Mouse (Mus musculus) gastrocnemius, postnatal 25 days (tissue): ENCODE data around the gene Wdtc1. TPM values are rescaled to one million over a fixed set of nuclear protein-coding genes. Genes with fewer than 3 reads are reported as not detected.

Experiments used
- DNase-seq: peaks from one replicate; pipeline ENCODE4 v3.0.0; 2022
- microRNA-seq, 2 experiments: library from miRNA; unstranded; fragments of <30 nt; microRNA quantifications; one replicate each; pipeline ENCODE4 v1.2.0; 2021; ENCODE audit warnings: borderline replicate concordance in 2 of 2
- total RNA-seq, 2 experiments: library from RNA; stranded (reverse); gene quantifications; 1 replicate in 1 of 2; 2 replicates in 1 of 2; pipeline ENCODE4 v1.2.3; 2021

The Wdtc1 gene
- total RNA-seq, 2 experiments from 2014 or later: 76.3 to 85.0 TPM

DNA sequence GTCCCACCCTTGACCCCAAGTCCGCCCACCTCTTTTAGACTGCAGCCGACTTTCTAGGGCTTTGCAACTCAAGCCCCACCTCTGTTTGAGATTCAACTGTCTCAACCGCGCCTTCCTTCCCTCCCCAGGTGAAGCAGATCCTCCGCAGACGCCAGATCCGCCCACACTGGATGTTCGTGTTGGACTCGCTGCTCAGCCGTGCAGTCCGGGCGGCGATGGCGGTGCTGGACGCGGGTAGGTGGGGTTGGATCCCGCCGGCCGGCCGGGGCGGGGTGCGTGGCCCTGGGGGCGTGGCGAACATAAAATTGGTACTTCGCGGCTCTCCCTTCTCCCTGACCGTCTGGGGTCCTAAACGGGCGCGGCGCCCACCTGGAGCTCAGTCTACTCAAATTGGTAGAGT is 102.1 kb downstream of the Wdtc1 start:
- DNase-seq: peak; percentile 31

DNA sequence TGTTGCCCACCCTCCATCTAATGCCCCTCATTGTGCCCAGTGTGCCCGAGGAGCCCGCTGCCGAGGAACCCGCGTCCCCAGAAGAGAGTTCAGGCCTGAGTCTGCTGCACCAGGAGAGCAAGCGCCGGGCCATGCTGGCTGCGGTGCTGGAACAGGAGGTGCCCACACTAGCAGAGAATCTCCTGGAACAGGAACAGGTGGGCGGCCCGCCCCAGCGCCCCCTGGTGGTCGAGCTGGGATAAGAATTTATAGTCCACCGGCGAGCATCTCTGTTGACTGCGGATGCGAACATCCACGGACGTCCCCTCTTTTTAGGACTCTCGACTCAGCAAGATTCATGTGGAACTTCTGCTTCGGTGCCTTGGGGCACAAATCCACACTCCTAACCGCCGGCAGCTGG is 102.7 kb downstream of the Wdtc1 start:
- DNase-seq: peak; percentile 82

GRCm38 (mm10) chr4:133247806-133248449 is 105.4 kb downstream of the Wdtc1 start:
- DNase-seq: no peak

DNA sequence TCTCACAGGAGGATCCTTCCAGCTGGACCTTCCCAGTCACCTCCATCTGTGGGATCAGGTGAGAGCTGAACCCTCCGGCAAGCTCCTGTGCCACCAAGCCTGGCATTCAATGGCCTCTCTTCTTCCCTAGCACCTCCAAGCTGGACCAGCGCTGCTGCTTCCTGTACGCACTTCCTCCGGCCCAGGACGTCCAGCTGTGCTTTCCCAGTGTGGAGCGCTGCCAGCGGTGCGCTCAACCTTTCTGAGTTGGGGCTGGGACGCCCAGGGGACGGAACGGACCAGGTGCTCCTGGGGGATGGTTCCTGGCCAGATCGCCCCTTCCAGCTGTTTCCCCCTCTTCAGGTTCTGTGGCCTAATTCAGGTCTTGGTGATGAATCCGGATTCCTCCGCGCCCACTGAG is 106.2 kb downstream of the Wdtc1 start:
- DNase-seq: peak; percentile 68

DNA sequence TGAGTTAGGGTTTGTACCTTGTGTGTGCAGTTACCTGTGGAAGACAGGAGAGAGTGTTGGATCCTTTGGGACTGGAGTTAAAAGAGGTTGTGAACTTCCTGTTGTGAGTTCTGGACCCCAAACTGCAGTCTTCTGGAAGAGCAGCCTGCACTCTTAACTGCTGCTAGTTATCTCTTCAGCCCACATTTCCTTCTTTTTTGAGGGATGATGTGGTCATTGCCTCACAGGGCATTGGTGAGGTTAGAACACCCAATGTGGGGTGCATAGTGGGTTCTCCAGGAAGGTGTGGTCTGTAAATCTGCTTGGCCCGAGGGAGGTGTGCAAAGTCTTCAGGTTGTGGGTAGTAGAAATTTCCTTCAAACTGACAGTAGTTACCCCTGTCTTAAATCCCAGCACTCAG is 109.0 kb downstream of the Wdtc1 start:
- no peak for DNase-seq

- DNase-seq: no peak
Observed at GRCm38 (mm10) chr4:133243538-133243937, 109.7 kb downstream of the Wdtc1 start.

- DNase-seq: no peak
Observed at GRCm38 (mm10) chr4:133242710-133243109, 110.6 kb downstream of the Wdtc1 start.

Small RNAs within 50 kb of the gene (microRNA-seq; reads per million reads assigned to microRNA genes)
- gene Mir5122: 2.1 to 5.2 reads per million in 2 experiments

Other genes starting within 250 kb of the Wdtc1 start
- gene Wasf2, start 223.0 kb downstream of the Wdtc1 start, total RNA-seq: 10 to 100 TPM; 33.8 to 39.7 TPM
- gene Cd164l2, start 141.3 kb downstream of the Wdtc1 start, total RNA-seq: not detected
- not detected for gene Gpr3, start 140.9 kb downstream of the Wdtc1 start, total RNA-seq
- 10 to 100 TPM in 1 of 2 experiments, 1 to 10 TPM in 1; 5.8 to 12.5 TPM for gene Map3k6, start 112.7 kb downstream of the Wdtc1 start, total RNA-seq
- under 1 TPM; 0.29 to 0.36 TPM for gene Sytl1, start 90.4 kb downstream of the Wdtc1 start, total RNA-seq
- gene Tmem222, start 75.7 kb downstream of the Wdtc1 start, total RNA-seq: 10 to 100 TPM; 20.8 to 23.5 TPM
- 1 to 10 TPM; 8.0 to 9.1 TPM for gene Slc9a1, start 16.2 kb upstream of the Wdtc1 start, total RNA-seq
- gene Tent5b, start 126.7 kb upstream of the Wdtc1 start, total RNA-seq: 1 to 10 TPM in 1 of 2 experiments, under 1 TPM in 1; 0.38 to 1.2 TPM
- gene Trnp1, start 145.1 kb upstream of the Wdtc1 start, total RNA-seq: under 1 TPM; 0.77 to 0.96 TPM
- gene Kdf1, start 165.5 kb upstream of the Wdtc1 start, total RNA-seq: not detected
- gene Nudc, start 192.5 kb upstream of the Wdtc1 start, total RNA-seq: 10 to 100 TPM; 40.3 to 44.7 TPM
- gene Nr0b2, start 199.9 kb upstream of the Wdtc1 start, total RNA-seq: not detected
- gene Gpatch3, start 221.3 kb upstream of the Wdtc1 start, total RNA-seq: 1 to 10 TPM; 2.1 to 3.6 TPM
- gene Gpn2, start 230.9 kb upstream of the Wdtc1 start, total RNA-seq: 1 to 10 TPM; 4.6 to 4.9 TPM
- 1 to 10 TPM; 1.1 to 1.2 TPM for gene Sfn, start 248.7 kb upstream of the Wdtc1 start, total RNA-seq